23 mouse cellular contexts compared by ENCODE assay signal in genomic region chr6:114101923-114102322, GRCm38 (mm10). TPM values are rescaled to one million over a fixed set of nuclear protein-coding genes. Genes with fewer than 3 reads are reported as not detected.
A peak's percentile ranks its signal among the peaks of the same experiment; 100 is the strongest.
DNase-seq lines count a peak whose midpoint lies in the region; ATAC-seq and TF ChIP-seq lines count a peak whose summit lies in the region.
"Had no signal": no experiment of that assay in that cellular context is flagged by ENCODE, and none has a peak within 500 bp of the region (broad histone marks: within the 10 kb centered on the region; RNA-seq: fewer than 3 reads in every experiment).

No protein-coding gene starts in this region.

- H3K4me3 ChIP-seq in hindbrain, embryonic 13.5 days, result no peak overlapping the region
- H3K4me3 ChIP-seq in hindbrain, embryonic 14.5 days (replicated peaks; ENCODE audit: low read length), result no peak overlapping the region
- no peak overlapping the region for H3K4me3 ChIP-seq in kidney, embryonic 16.5 days (ENCODE audit: low read length)
- no peak overlapping the region for H3K4me3 ChIP-seq in neural tube, embryonic 15.5 days (replicated peaks)
- no peak overlapping the region for H3K4me3 ChIP-seq in lung, adult 2 months (replicated peaks; ENCODE audit: extremely low read depth, low read depth, low read length)
- H3K4me3 ChIP-seq: embryonic facial prominence, embryonic 15.5 days; erythroblast, embryonic 14.5 days; forebrain, embryonic 10.5 days; heart, embryonic 10.5 days had no signal

- no peak overlapping the region for H3K4me2 ChIP-seq in hindbrain, embryonic 13.5 days
- H3K4me2 ChIP-seq in hindbrain, embryonic 14.5 days (replicated peaks), result no peak overlapping the region
- H3K4me2 ChIP-seq in kidney, embryonic 16.5 days (replicated peaks; ENCODE audit: low read depth, low read length), result no peak overlapping the region
- no peak overlapping the region for H3K4me2 ChIP-seq in neural tube, embryonic 15.5 days
- H3K4me2 ChIP-seq: embryonic facial prominence, embryonic 15.5 days had no signal

- no peak for DNase-seq in hindbrain, embryonic 14.5 days (ENCODE audit: low spot score)
- DNase-seq in kidney, adult 11 months, result no peak
- DNase-seq in retina, postnatal 1 day, result peak; percentile 43
- DNase-seq in retina, embryonic 14.5 days (ENCODE audit: low spot score), result no peak
- no peak for DNase-seq in lung, adult 2 months
- DNase-seq: adrenal gland, adult 2 months; adrenal gland, postnatal 25 days; cerebellum, adult 2 months; cerebellum, postnatal 10 days; embryo, embryonic 11 days; gastrocnemius, postnatal 36 days; heart, postnatal 10 days; heart, postnatal 4 days had no signal

- peaks cover 5% of the 10 kb centered on the region; the same call in 1 of the 2 replicates for H3K27me3 ChIP-seq in hindbrain, embryonic 13.5 days
- no peaks in the 10 kb centered on the region for H3K27me3 ChIP-seq in hindbrain, embryonic 14.5 days (ENCODE audit: control insufficient read depth, insufficient read depth, low read length)
- H3K27me3 ChIP-seq in kidney, embryonic 16.5 days (ENCODE audit: insufficient read depth, low read length), result no peaks in the 10 kb centered on the region
- H3K27me3 ChIP-seq in neural tube, embryonic 15.5 days (replicated peaks), result no peaks in the 10 kb centered on the region

- H3K4me1 ChIP-seq in hindbrain, embryonic 13.5 days (replicated peaks), result peaks cover 19% of the 10 kb centered on the region
- H3K4me1 ChIP-seq in hindbrain, embryonic 14.5 days (replicated peaks; ENCODE audit: control insufficient read depth, insufficient read depth, low read length), result 0 out of 2 replicates have a peak, but pooled peaks cover 5% of the 10 kb centered on the region
- H3K4me1 ChIP-seq in kidney, embryonic 16.5 days (ENCODE audit: insufficient read depth, low read length), result no peaks in the 10 kb centered on the region
- H3K4me1 ChIP-seq in neural tube, embryonic 15.5 days, result peaks cover 9% of the 10 kb centered on the region
- no peaks in the 10 kb centered on the region for H3K4me1 ChIP-seq in lung, adult 2 months (ENCODE audit: control insufficient read depth, insufficient read depth, low read length)
- H3K4me1 ChIP-seq: embryonic facial prominence, embryonic 15.5 days; heart, embryonic 10.5 days had no signal

- 0 out of 2 replicates have a peak overlapping the region, but pooled peaks have one; percentile 5 for H3K9ac ChIP-seq in hindbrain, embryonic 13.5 days
- no peak overlapping the region for H3K9ac ChIP-seq in hindbrain, embryonic 14.5 days
- no peak overlapping the region for H3K9ac ChIP-seq in kidney, embryonic 16.5 days (replicated peaks; ENCODE audit: low read length)
- H3K9ac ChIP-seq in neural tube, embryonic 15.5 days (replicated peaks), result no peak overlapping the region
- H3K9ac ChIP-seq: embryonic facial prominence, embryonic 15.5 days had no signal

- 61% methylated on average over 8 of the region's 8 CpGs for WGBS in hindbrain, embryonic 13.5 days
- 69% methylated on average over 8 of the region's 8 CpGs for WGBS in hindbrain, embryonic 14.5 days
- 35% methylated on average over 8 of the region's 8 CpGs for WGBS in kidney, embryonic 16.5 days
- WGBS in neural tube, embryonic 15.5 days, result 36% methylated on average over 8 of the region's 8 CpGs
- 67% methylated on average over 8 of the region's 8 CpGs for WGBS in lung, adult 2 months

- TF ChIP-seq CTCF in lung, adult 2 months (IDR thresholded peaks at IDR 0.05; ENCODE audit: insufficient read depth, low read length), result no peak

- no peaks in the 10 kb centered on the region for H3K36me3 ChIP-seq in hindbrain, embryonic 13.5 days
- no peaks in the 10 kb centered on the region for H3K36me3 ChIP-seq in hindbrain, embryonic 14.5 days (replicated peaks; ENCODE audit: control insufficient read depth, insufficient read depth)
- no peaks in the 10 kb centered on the region for H3K36me3 ChIP-seq in kidney, embryonic 16.5 days (ENCODE audit: insufficient read depth, low read length)
- H3K36me3 ChIP-seq in neural tube, embryonic 15.5 days, result no peaks in the 10 kb centered on the region
- H3K36me3 ChIP-seq: embryonic facial prominence, embryonic 15.5 days; forebrain, embryonic 10.5 days; heart, embryonic 10.5 days had no signal

- TF ChIP-seq POLR2A in lung, adult 2 months (IDR thresholded peaks at IDR 0.05; ENCODE audit: borderline replicate concordance, extremely low read depth, low read depth, low read length), result no peak

- no peaks in the 10 kb centered on the region for H3K9me3 ChIP-seq in hindbrain, embryonic 13.5 days
- no peaks in the 10 kb centered on the region for H3K9me3 ChIP-seq in hindbrain, embryonic 14.5 days (ENCODE audit: control insufficient read depth, low read length)
- H3K9me3 ChIP-seq in kidney, embryonic 16.5 days (ENCODE audit: low read length), result no peaks in the 10 kb centered on the region
- no peaks in the 10 kb centered on the region for H3K9me3 ChIP-seq in neural tube, embryonic 15.5 days (replicated peaks)
- H3K9me3 ChIP-seq: embryonic facial prominence, embryonic 15.5 days; forebrain, embryonic 10.5 days; heart, embryonic 10.5 days had no signal

- no peak for ATAC-seq in hindbrain, embryonic 13.5 days (ENCODE audit: low FRiP score)
- no peak for ATAC-seq in hindbrain, embryonic 14.5 days (ENCODE audit: low FRiP score)
- ATAC-seq in kidney, embryonic 16.5 days (ENCODE audit: low FRiP score, low TSS enrichment), result peak; percentile 46; the same call in 1 of the 2 replicates
- peak; percentile 87 for ATAC-seq in neural tube, embryonic 15.5 days (ENCODE audit: low FRiP score)
- ATAC-seq: inflammation-experienced regulatory T-cells, adult 6 months; intestine, postnatal 0 days had no signal

- no peak overlapping the region for H3K27ac ChIP-seq in hindbrain, embryonic 13.5 days
- no peak overlapping the region for H3K27ac ChIP-seq in hindbrain, embryonic 14.5 days
- no peak overlapping the region for H3K27ac ChIP-seq in kidney, embryonic 16.5 days (ENCODE audit: low read length)
- peak overlapping the region; percentile 60; the same call in 1 of the 2 replicates for H3K27ac ChIP-seq in neural tube, embryonic 15.5 days (replicated peaks)
- H3K27ac ChIP-seq: embryonic facial prominence, embryonic 15.5 days; forebrain, embryonic 10.5 days; heart, embryonic 10.5 days had no signal

RNA-seq across cellular contexts. Expression of gene Slc6a11, which starts 29.1 kb away (rescaled TPM):
- polyA plus RNA-seq in hindbrain, embryonic 13.5 days (2015; fragmentation: Nextera tagmentation; extraction: Ambion mirVana), result 19.9 and 22.0 TPM in 2 replicates
- polyA plus RNA-seq in hindbrain, embryonic 14.5 days (2014; fragmentation: Nextera tagmentation; extraction: Ambion mirVana), result 64.0 and 78.9 TPM in 2 replicates
- 0.09 and 0.13 TPM in 2 replicates for polyA plus RNA-seq in kidney, embryonic 16.5 days (2015; fragmentation: Nextera tagmentation; extraction: Ambion mirVana)
- 104 and 111 TPM in 2 replicates for polyA plus RNA-seq in neural tube, embryonic 15.5 days (2015; fragmentation: Nextera tagmentation; extraction: Ambion mirVana)
- 0.02 TPM in 1 of 2 replicates, not detected in the other for polyA plus RNA-seq in lung, adult 2 months (2012; rRNA removed)
- polyA plus RNA-seq: erythroblast, embryonic 14.5 days; heart, embryonic 14.5 days; inflammation-experienced regulatory T-cells, adult 6 months; intestine, postnatal 0 days had no signal

RNA-seq across cellular contexts. Expression of gene Atp2b2, which starts 59.5 kb away (rescaled TPM):
- 23.6 and 24.6 TPM in 2 replicates for polyA plus RNA-seq in hindbrain, embryonic 13.5 days (2015; fragmentation: Nextera tagmentation; extraction: Ambion mirVana)
- 34.2 and 39.0 TPM in 2 replicates for polyA plus RNA-seq in hindbrain, embryonic 14.5 days (2014; fragmentation: Nextera tagmentation; extraction: Ambion mirVana)
- polyA plus RNA-seq in kidney, embryonic 16.5 days (2015; fragmentation: Nextera tagmentation; extraction: Ambion mirVana), result 0.09 and 0.30 TPM in 2 replicates
- polyA plus RNA-seq in neural tube, embryonic 15.5 days (2015; fragmentation: Nextera tagmentation; extraction: Ambion mirVana), result 31.5 and 37.9 TPM in 2 replicates
- polyA plus RNA-seq in lung, adult 2 months (2012; rRNA removed), result 1.6 and 2.8 TPM in 2 replicates
- polyA plus RNA-seq: erythroblast, embryonic 14.5 days had no signal

Comparison
In these comparisons a context has a peak if more than half of its experiments do, and no peak if none do; other contexts are left out.
1. ATAC-seq: peak in kidney, embryonic 16.5 days (single experiment) and neural tube, embryonic 15.5 days (single experiment); none in hindbrain, embryonic 13.5 days (single experiment) and hindbrain, embryonic 14.5 days (single experiment).
2. RNA of gene Slc6a11, which starts 29.1 kb away (polyA plus RNA-seq): 104 to 111 TPM in neural tube, embryonic 15.5 days, 64.0 to 78.9 TPM in hindbrain, embryonic 14.5 days and 19.9 to 22.0 TPM in hindbrain, embryonic 13.5 days; 0.09 to 0.13 TPM in kidney, embryonic 16.5 days and 0.02 TPM in lung, adult 2 months; every median in the first group is over 10 times any median in the second.